Mouse (Mus musculus) limb, embryonic 11.5 days (tissue): ENCODE results near the gene Prss33. TPM values are rescaled to one million over a fixed set of nuclear protein-coding genes. Genes with fewer than 3 reads are reported as not detected.

Experiments used
- ATAC-seq: fragments of 200-750 bp; cut with Nextera tagmentation; 2 replicates; pipeline ENCODE4 v1.8.0; 2017; ENCODE audit warnings: low read depth; ENCODE audit not compliant: insufficient number of reproducible peaks, low FRiP score, low TSS enrichment
- DNase-seq: peaks from one replicate; pipeline ENCODE4 v3.0.0-alpha.2; 2015; ENCODE audit warnings: low spot score
- H3K27ac ChIP-seq: fragments of 300-500 bp; sonication (generic); replicated peaks from 2 replicates; pipeline ENCODE4 v1.5.1; 2014; ENCODE audit warnings: low read depth, mild to moderate bottlenecking, low read length
- H3K27me3 ChIP-seq: fragments of 300-500 bp; sonication (generic); 2 replicates; pipeline ENCODE4 v1.6.1; 2014; ENCODE audit warnings: mild to moderate bottlenecking, low read length, mixed read lengths; ENCODE audit not compliant: control insufficient read depth, insufficient read depth
- H3K36me3 ChIP-seq: fragments of 300-500 bp; sonication (generic); 2 replicates; pipeline ENCODE4 v1.6.1; 2014; ENCODE audit warnings: mild to moderate bottlenecking, low read length, moderate library complexity, mixed read lengths; ENCODE audit not compliant: control insufficient read depth, insufficient read depth
- H3K4me1 ChIP-seq: fragments of 300-500 bp; sonication (generic); 2 replicates; pipeline ENCODE4 v1.6.1; 2014; ENCODE audit warnings: low read length, mixed read lengths; ENCODE audit not compliant: control insufficient read depth, insufficient read depth
- H3K4me2 ChIP-seq: fragments of 300-500 bp; sonication (generic); 2 replicates; pipeline ENCODE4 v1.6.1; 2014; ENCODE audit warnings: low read depth, mild to moderate bottlenecking, moderate library complexity; ENCODE audit not compliant: severe bottlenecking
- H3K4me3 ChIP-seq: fragments of 300-500 bp; sonication (generic); 2 replicates; pipeline ENCODE4 v1.5.1; 2014; ENCODE audit warnings: low read depth, low read length
- H3K9ac ChIP-seq: fragments of 300-500 bp; sonication (generic); 2 replicates; pipeline ENCODE4 v1.6.1; 2014; ENCODE audit warnings: mild to moderate bottlenecking, low read length
- H3K9me3 ChIP-seq: fragments of 300-500 bp; sonication (generic); 2 replicates; pipeline ENCODE4 v1.6.1; 2016; ENCODE audit warnings: low read length; ENCODE audit not compliant: control insufficient read depth
- WGBS: fragments of 180-500 bp; shearing (Covaris S2); extraction: QIAGEN DNeasy Blood & Tissue Kit; methylation state at CpG from one replicate; pipeline ENCODE4 v1.1.7; 2014; 5-methylcytosine and 5-hydroxymethylcytosine counted together
- polyA plus RNA-seq: library from polyadenylated mRNA; unstranded; fragments of >200 nt; fragmentation: Nextera tagmentation; extraction: Ambion mirVana; gene quantifications from 2 replicates; pipeline ENCODE4 v1.2.1, GENCODE M21; 2014

The Prss33 gene
- polyA plus RNA-seq, 1 experiment from 2014 or later: not detected

GRCm38 (mm10) chr17:23857913-23858312 lies 22.1 kb upstream of the Prss33 start:
- Histone ChIP-seq H3K27ac (no peak overlapping the region), H3K4me1 (no peaks in the 10 kb centered on the region), H3K27me3 (no peaks in the 10 kb centered on the region), H3K9ac (no peak overlapping the region), H3K36me3 (no peaks in the 10 kb centered on the region), H3K4me2 (no peak overlapping the region), H3K9me3 (no peaks in the 10 kb centered on the region), H3K4me3 (no peak overlapping the region)
- 82% methylated on average over 2 of the region's 2 CpGs for WGBS
- ATAC-seq (no peak), DNase-seq (no peak)

GRCm38 (mm10) chr17:23857193-23857592 lies 21.3 kb upstream of the Prss33 start:
- H3K9ac ChIP-seq: no peak overlapping the region
- 82% methylated on average over 6 of the region's 6 CpGs for WGBS
- no peaks in the 10 kb centered on the region for H3K27me3 ChIP-seq
- H3K4me3 ChIP-seq: no peak overlapping the region
- DNase-seq (no peak), ATAC-seq (no peak)
- H3K4me2 ChIP-seq: no peak overlapping the region
- no peak overlapping the region for H3K27ac ChIP-seq
- no peaks in the 10 kb centered on the region for H3K4me1 ChIP-seq
- no peaks in the 10 kb centered on the region for H3K36me3 ChIP-seq
- no peaks in the 10 kb centered on the region for H3K9me3 ChIP-seq

- H3K4me2 ChIP-seq: no peak overlapping the region
- ATAC-seq: no peak
- no peak overlapping the region for H3K4me3 ChIP-seq
- no peaks in the 10 kb centered on the region for H3K9me3 ChIP-seq
- no peak for DNase-seq
- no peak overlapping the region for H3K9ac ChIP-seq
- H3K36me3 ChIP-seq: no peaks in the 10 kb centered on the region
- WGBS: 90% methylated on average over 10 of the region's 10 CpGs
- no peaks in the 10 kb centered on the region for H3K27me3 ChIP-seq
- H3K4me1 ChIP-seq: no peaks in the 10 kb centered on the region
- no peak overlapping the region for H3K27ac ChIP-seq
Measured at GRCm38 (mm10) chr17:23854229-23854765, 18.4 kb upstream of the Prss33 start.

GRCm38 (mm10) chr17:23853292-23853691 lies 17.4 kb upstream of the Prss33 start:
- DNase-seq (peak; percentile 64), ATAC-seq (no peak)
- Histone ChIP-seq H3K4me3 (no peak overlapping the region), H3K4me2 (no peak overlapping the region), H3K9me3 (no peaks in the 10 kb centered on the region), H3K36me3 (no peaks in the 10 kb centered on the region), H3K27ac (no peak overlapping the region), H3K9ac (no peak overlapping the region), H3K27me3 (no peaks in the 10 kb centered on the region), H3K4me1 (no peaks in the 10 kb centered on the region)
- WGBS: 38% methylated on average over 5 of the region's 5 CpGs

- no peak overlapping the region for H3K4me2 ChIP-seq
- H3K27ac ChIP-seq: no peak overlapping the region
- peak; percentile 87 for DNase-seq
- no peak overlapping the region for H3K9ac ChIP-seq
- H3K4me3 ChIP-seq: no peak overlapping the region
- H3K27me3 ChIP-seq: no peaks in the 10 kb centered on the region
- H3K36me3 ChIP-seq: no peaks in the 10 kb centered on the region
- no peaks in the 10 kb centered on the region for H3K9me3 ChIP-seq
- WGBS: 64% methylated on average over 18 of the region's 19 CpGs
- ATAC-seq: no peak
- H3K4me1 ChIP-seq: no peaks in the 10 kb centered on the region
Measured at GRCm38 (mm10) chr17:23850853-23851749, 15.2 kb upstream of the Prss33 start.

- DNase-seq (no peak), ATAC-seq (no peak)
- Histone ChIP-seq H3K9me3 (no peaks in the 10 kb centered on the region), H3K27ac (no peak overlapping the region), H3K4me1 (no peaks in the 10 kb centered on the region), H3K27me3 (no peaks in the 10 kb centered on the region), H3K4me2 (no peak overlapping the region), H3K36me3 (no peaks in the 10 kb centered on the region), H3K9ac (no peak overlapping the region), H3K4me3 (no peak overlapping the region)
- 59% methylated on average over 2 of the region's 2 CpGs for WGBS
Measured at GRCm38 (mm10) chr17:23850028-23850427, 14.2 kb upstream of the Prss33 start.

- Histone ChIP-seq H3K27me3 (no peaks in the 10 kb centered on the region), H3K9me3 (no peaks in the 10 kb centered on the region), H3K9ac (no peak within 1 kb of the TSS), H3K27ac (no peak within 1 kb of the TSS), H3K4me2 (peak within 1 kb of the TSS; percentile 29; the same call in 1 of the 2 replicates), H3K4me3 (peak within 1 kb of the TSS; percentile 5; the same call in 1 of the 2 replicates), H3K36me3 (no peaks in the 10 kb centered on the region), H3K4me1 (no peaks in the 10 kb centered on the region)
- ATAC-seq (no peak; the same call in 1 of the 2 replicates), DNase-seq (peak; percentile 81)
- WGBS: 16% methylated on average over 19 of the region's 19 CpGs
Measured at GRCm38 (mm10) chr17:23843812-23844273, 8.0 kb upstream of the Prss33 start, which contains the start of the genes Prss32 and Prss41. TSS of gene Prss32 (plus strand) at chr17:23843855. TSS of gene Prss41 (minus strand) at chr17:23844172.

- Histone ChIP-seq H3K4me2 (peak overlapping the region; percentile 29; the same call in 1 of the 2 replicates), H3K36me3 (no peaks in the 10 kb centered on the region), H3K9me3 (no peaks in the 10 kb centered on the region; the same call in 1 of the 2 replicates), H3K27ac (no peak overlapping the region), H3K4me1 (no peaks in the 10 kb centered on the region), H3K4me3 (peak overlapping the region; percentile 5; the same call in 1 of the 2 replicates), H3K27me3 (no peaks in the 10 kb centered on the region), H3K9ac (no peak overlapping the region)
- DNase-seq (peak; percentile 42), ATAC-seq (no peak)
- WGBS: 45% methylated on average over 23 of the region's 23 CpGs
Measured at GRCm38 (mm10) chr17:23843141-23843811, 7.4 kb upstream of the Prss33 start.
